Mouse (Mus musculus): ENCODE measurements around the gene Samhd1.

DNA sequence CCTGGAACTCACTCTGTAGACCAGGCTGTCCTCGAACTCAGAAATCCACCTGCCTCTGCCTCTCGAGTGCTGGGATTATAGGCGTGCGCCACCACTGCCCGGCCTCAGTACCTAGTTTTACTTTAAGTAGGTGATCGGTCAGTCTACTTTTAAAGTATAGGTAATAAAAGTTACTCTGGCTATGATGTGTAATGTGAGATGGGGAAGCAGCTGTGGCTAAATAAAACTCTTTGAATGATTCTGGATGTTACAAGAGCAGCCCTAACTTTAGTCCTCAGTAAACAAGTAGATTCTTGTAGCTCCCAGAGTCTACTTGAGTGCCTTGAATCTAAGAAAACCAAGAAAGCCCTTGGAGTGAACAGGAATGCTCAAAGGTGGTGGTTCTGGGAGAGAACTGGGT is 37.9 kb upstream of the Samhd1 start:
- TF ChIP-seq CTCF (IDR thresholded peaks at IDR 0.05; ENCODE audit: low read depth), result no peak
- TF ChIP-seq EP300 (IDR thresholded peaks at IDR 0.05; ENCODE audit: low read depth), result no peak

Data from liver, postnatal 0 days (tissue).